Mouse (Mus musculus) ES-CJ7 (cell line): ENCODE measurements at regions not wholly inside any gene's neighbourhood (a gene's known extent, or its start where the extent isn't known, plus 50 kb on each side); places are given as distances from the start of the nearest gene placed in this dataset.

ENCODE experiments used
- DNase-seq: peaks from one replicate; pipeline ENCODE4 v3.0.0; 2011; ENCODE audit warnings: low read depth, low spot score

GRCm38 (mm10) chr7:90059249-90059628 is 70.8 kb upstream of the Picalm start:
- no peak for DNase-seq

GRCm38 (mm10) chr7:90059629-90060301 is 70.2 kb upstream of the Picalm start:
- DNase-seq: no peak

GRCm38 (mm10) chr7:90060343-90061175 is 69.5 kb upstream of the Picalm start:
- no peak for DNase-seq

GRCm38 (mm10) chr7:90061701-90062100 is 68.3 kb upstream of the Picalm start:
- no peak for DNase-seq

GRCm38 (mm10) chr7:90062874-90063273 is 67.1 kb upstream of the Picalm start:
- DNase-seq: no peak

- no peak for DNase-seq
Measured at GRCm38 (mm10) chr7:90064198-90064597, 65.8 kb upstream of the Picalm start.

- DNase-seq: no peak
Measured at GRCm38 (mm10) chr7:90065269-90065955, 64.6 kb upstream of the Picalm start.

GRCm38 (mm10) chr7:90066275-90066674 is 63.7 kb upstream of the Picalm start:
- no peak for DNase-seq

- no peak for DNase-seq
Measured at GRCm38 (mm10) chr7:90067961-90068665, 61.9 kb upstream of the Picalm start.

GRCm38 (mm10) chr7:90070267-90070666 is 59.7 kb upstream of the Picalm start:
- DNase-seq: no peak

GRCm38 (mm10) chr7:90073865-90074264 is 56.1 kb upstream of the Picalm start:
- no peak for DNase-seq

GRCm38 (mm10) chr7:90074592-90074991 is 55.4 kb upstream of the Picalm start:
- no peak for DNase-seq

- no peak for DNase-seq
Measured at GRCm38 (mm10) chr7:90077565-90077964, 52.4 kb upstream of the Picalm start.

- DNase-seq: no peak
Measured at GRCm38 (mm10) chr7:90080083-90080772, 49.8 kb upstream of the Picalm start.
